Mouse (Mus musculus) heart, adult 2 months (tissue): ENCODE results near the gene Sall1. TPM values are rescaled to one million over a fixed set of nuclear protein-coding genes. Genes with fewer than 3 reads are reported as not detected.

Source experiments
- DNase-seq, 2 experiments: peaks; one replicate each; pipeline ENCODE4 v3.0.0; 2021
- H3K27ac ChIP-seq: fragments of 200-600 bp; 2 replicates; pipeline ENCODE4 v1.8.1; 2022
- H3K27me3 ChIP-seq: fragments of 200-500 bp; 2 replicates; pipeline ENCODE4 v1.6.1; 2012; ENCODE audit warnings: mild to moderate bottlenecking, low read length, inconsistent platforms, mixed read lengths; ENCODE audit not compliant: control insufficient read depth, insufficient read depth
- H3K36me3 ChIP-seq: fragments of 200-500 bp; 2 replicates; pipeline ENCODE4 v1.6.1; 2012; ENCODE audit warnings: low read length, inconsistent platforms; ENCODE audit not compliant: control insufficient read depth, insufficient read depth
- H3K4me1 ChIP-seq: fragments of 200-500 bp; 2 replicates; pipeline ENCODE4 v1.6.1; 2011; ENCODE audit warnings: low read length; ENCODE audit not compliant: control insufficient read depth, insufficient read depth
- H3K4me3 ChIP-seq: fragments of 200-600 bp; 2 replicates; pipeline ENCODE4 v1.8.1; 2022
- H3K79me2 ChIP-seq: fragments of 200-500 bp; replicated peaks from 2 replicates; pipeline ENCODE4 v1.6.1; 2012; ENCODE audit warnings: mild to moderate bottlenecking, inconsistent platforms, low read length, moderate library complexity, mixed read lengths; ENCODE audit not compliant: control insufficient read depth, insufficient read depth
- H3K9ac ChIP-seq: fragments of 200-500 bp; 2 replicates; pipeline ENCODE4 v1.6.1; 2012; ENCODE audit warnings: low read depth, mild to moderate bottlenecking, control low read depth, inconsistent platforms, low read length, mixed read lengths
- CTCF ChIP-seq: fragments of 200-600 bp; IDR thresholded peaks from 2 replicates; pipeline ENCODE4 v1.8.1; 2022; ENCODE audit warnings: antibody characterized with exemption, mild to moderate bottlenecking, moderate library complexity
- EP300 ChIP-seq: fragments of 200-500 bp; IDR thresholded peaks from 2 replicates; pipeline ENCODE4 v1.6.1; 2011; ENCODE audit warnings: low read depth, low read length, control low read depth; ENCODE audit not compliant: insufficient read depth
- POLR2A ChIP-seq: fragments of 200-500 bp; IDR thresholded peaks from 2 replicates; pipeline ENCODE4 v1.6.1; 2011; ENCODE audit warnings: mild to moderate bottlenecking, low read depth, low read length, control low read depth; ENCODE audit not compliant: insufficient read depth
- WGBS: fragments of 180-500 bp; shearing (Covaris S2); methylation state at CpG from one replicate; pipeline ENCODE4 v1.1.7; 2018; 5-methylcytosine and 5-hydroxymethylcytosine counted together
- intact Hi-C: fragments of 180-260 bp; cut with DNase I; formaldehyde crosslinking; loops from one replicate; pipeline ENCODE4 v1.15.1; 2025
- polyA plus RNA-seq: library from polyadenylated mRNA; depleted of rRNA; stranded (reverse); fragments of >200 nt; gene quantifications from 2 replicates; pipeline ENCODE4 v1.2.3, GENCODE M21; 2012
- total RNA-seq, 2 experiments: library from RNA; stranded (reverse); gene quantifications; 2 replicates each; pipeline ENCODE4 v1.2.3; 2021

The Sall1 gene
- total and polyA plus RNA-seq, 3 experiments: 0.80 to 1.2 (median 0.91) TPM

DNA sequence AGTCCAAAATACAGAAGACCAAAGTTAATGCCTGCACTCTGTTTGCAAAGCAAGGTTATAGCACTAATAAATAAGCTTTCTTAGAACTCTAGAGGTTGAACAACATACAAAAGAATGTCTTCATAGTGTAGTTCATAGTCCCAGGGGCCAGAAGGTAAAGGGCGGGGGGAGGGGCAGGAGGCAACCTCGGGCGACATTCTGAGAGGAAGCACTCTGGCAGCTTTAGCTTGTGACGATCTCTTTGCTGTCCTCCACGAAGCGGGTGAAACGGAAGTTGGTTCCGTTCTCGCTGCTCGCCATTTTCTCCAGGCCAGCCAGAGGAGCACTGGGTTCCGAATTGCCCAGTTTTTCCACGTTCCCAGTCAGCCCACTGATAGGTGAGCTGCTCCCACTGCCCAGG is 15.8 kb downstream of the Sall1 start:
- no peaks in the 10 kb centered on the region for H3K79me2 ChIP-seq
- TF ChIP-seq CTCF (no peak), EP300 (no peak), POLR2A (no peak)
- H3K27me3 ChIP-seq: peaks cover 10% of the 10 kb centered on the region
- 37% methylated on average over 12 of the region's 12 CpGs for WGBS
- no peak overlapping the region for H3K27ac ChIP-seq
- H3K4me3 ChIP-seq: no peak overlapping the region
- intact Hi-C loops: no loop called here
- no peak overlapping the region for H3K9ac ChIP-seq
- DNase-seq: no peak
- H3K4me1 ChIP-seq: no peaks in the 10 kb centered on the region
- no peaks in the 10 kb centered on the region for H3K36me3 ChIP-seq

DNA sequence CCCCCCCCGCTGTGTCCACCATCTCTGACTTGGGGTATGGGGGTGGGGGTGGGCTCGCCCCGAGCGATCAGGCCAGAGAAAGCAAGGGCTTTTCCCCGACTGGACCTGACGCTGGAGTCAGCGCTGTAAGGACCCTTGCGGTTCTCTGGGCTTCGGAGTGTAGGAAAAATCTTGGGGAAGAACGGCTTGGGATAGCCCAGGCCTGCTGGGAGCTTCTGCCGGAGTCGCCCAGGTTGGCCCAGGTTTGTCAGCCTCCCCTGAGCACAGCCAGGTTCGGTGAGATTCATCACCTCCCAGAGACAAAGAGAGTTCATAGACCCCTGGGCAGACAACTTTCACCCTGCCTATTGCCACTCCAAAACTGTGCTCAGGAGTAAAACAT is 17.8 kb downstream of the Sall1 start:
- intact Hi-C loops: no loop called here
- H3K79me2 ChIP-seq: no peaks in the 10 kb centered on the region
- peaks cover 11% of the 10 kb centered on the region for H3K27me3 ChIP-seq
- TF ChIP-seq POLR2A: no peak
- TF ChIP-seq CTCF: no peak
- no peak for TF ChIP-seq EP300
- H3K36me3 ChIP-seq: no peaks in the 10 kb centered on the region
- no peak for DNase-seq
- no peak overlapping the region for H3K4me3 ChIP-seq
- no peaks in the 10 kb centered on the region for H3K4me1 ChIP-seq
- H3K9ac ChIP-seq: no peak overlapping the region
- no peak overlapping the region for H3K27ac ChIP-seq
- 47% methylated on average over 13 of the region's 13 CpGs for WGBS

DNA sequence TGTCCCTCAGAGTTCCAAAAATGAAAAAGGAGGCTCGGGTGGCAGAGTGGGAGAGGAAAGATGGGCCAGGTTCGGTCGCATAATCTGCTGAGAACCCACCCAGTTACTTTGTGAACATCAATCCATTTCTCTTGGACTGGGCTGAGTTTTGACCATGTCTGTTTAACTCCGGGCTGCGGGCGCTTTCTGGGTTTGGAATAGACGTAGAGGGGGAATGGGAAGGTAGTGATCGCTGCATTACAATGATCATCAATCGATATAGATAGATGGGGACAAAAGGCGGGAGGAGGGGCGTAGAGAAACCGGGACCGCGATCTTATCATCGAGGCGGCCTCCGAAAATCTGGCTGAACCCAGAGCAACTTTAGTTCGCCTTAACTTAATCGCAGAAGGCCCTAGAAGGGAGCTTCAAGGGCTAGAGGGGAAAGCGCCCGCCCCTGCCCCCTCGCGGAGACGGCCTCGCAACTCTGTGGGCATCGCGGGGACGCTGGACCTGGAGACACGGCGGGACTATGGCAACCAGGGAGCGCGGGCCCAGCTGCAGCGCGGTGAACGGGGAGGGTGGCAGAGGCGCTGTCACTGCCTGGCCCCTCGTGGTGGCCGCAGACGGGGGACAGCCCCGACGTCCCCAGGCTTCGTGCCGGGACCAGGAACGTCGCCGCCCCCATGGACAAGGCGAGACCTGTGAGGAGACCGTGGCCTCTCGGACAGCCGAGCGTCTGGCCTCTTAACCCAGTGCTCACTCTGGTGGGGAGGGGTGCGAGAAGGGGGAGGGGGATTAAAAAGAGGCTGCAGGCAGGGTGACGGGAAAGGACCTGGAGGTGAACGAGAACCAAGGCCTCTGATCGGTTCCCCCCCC is 18.5 kb downstream of the Sall1 start:
- no peak overlapping the region for H3K27ac ChIP-seq
- H3K4me3 ChIP-seq: no peak overlapping the region
- WGBS: 11% methylated on average over 55 of the region's 55 CpGs
- H3K27me3 ChIP-seq: peaks cover 11% of the 10 kb centered on the region
- H3K36me3 ChIP-seq: no peaks in the 10 kb centered on the region
- intact Hi-C loops: no loop called here
- no peak overlapping the region for H3K9ac ChIP-seq
- TF ChIP-seq POLR2A (no peak), CTCF (0 out of 2 replicates have a peak, but pooled peaks have one; percentile 6)
- DNase-seq: no peak
- H3K79me2 ChIP-seq: no peaks in the 10 kb centered on the region
- H3K4me1 ChIP-seq: no peaks in the 10 kb centered on the region

DNA sequence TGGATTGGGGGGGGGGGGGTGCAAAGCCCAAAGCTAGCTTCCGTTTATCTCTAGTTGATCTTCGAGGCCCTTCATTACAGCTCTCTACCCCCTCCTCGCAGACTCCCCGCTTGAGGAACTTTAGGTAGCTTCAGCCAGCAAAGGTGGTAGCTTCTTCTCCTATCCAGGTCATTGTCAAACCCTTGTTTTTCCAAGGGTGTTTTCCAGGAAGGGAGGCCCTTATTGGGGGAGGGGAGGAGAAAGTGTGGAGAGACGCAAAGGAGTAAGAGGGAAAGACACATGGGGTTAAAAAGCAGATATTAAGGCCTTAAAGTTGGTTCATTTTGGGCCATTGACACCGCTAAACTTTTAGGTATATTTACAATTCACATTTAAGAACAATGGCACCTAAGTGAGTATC is 19.2 kb downstream of the Sall1 start:
- peaks cover 11% of the 10 kb centered on the region for H3K27me3 ChIP-seq
- no peak overlapping the region for H3K4me3 ChIP-seq
- TF ChIP-seq POLR2A: no peak
- TF ChIP-seq EP300: no peak
- no peak for TF ChIP-seq CTCF
- no peak for DNase-seq
- intact Hi-C loops: no loop called here
- no peak overlapping the region for H3K27ac ChIP-seq
- H3K9ac ChIP-seq: no peak overlapping the region
- no peaks in the 10 kb centered on the region for H3K4me1 ChIP-seq
- WGBS: 52% methylated on average over 6 of the region's 6 CpGs
- no peaks in the 10 kb centered on the region for H3K79me2 ChIP-seq
- H3K36me3 ChIP-seq: no peaks in the 10 kb centered on the region

DNA sequence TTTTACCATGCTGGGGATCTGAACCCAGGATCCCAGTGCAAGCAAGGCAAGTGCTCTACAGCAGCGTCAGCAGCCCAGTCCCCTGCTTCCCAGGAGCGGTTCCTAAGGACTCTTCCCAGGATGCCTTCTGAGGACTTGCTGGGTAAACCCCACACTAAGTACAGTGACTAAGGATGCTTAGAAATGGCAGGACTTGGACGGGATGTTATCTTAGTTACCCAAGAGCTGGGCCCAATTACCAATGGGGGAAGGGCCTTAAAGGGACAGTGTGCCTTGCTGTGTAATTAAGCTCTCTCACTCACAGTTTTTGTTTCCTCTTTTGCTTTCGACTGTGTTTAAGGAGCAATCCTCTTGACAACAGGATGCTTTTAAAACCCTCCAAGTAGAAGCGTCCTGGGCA is 22.8 kb downstream of the Sall1 start:
- whole genome bisulfite sequencing: 9% methylated on average over 5 of the region's 5 CpGs
- Histone ChIP-seq H3K27ac (no peak overlapping the region), H3K4me1 (no peaks in the 10 kb centered on the region), H3K9ac (no peak overlapping the region), H3K79me2 (no peaks in the 10 kb centered on the region), H3K4me3 (no peak overlapping the region), H3K27me3 (peaks cover 9% of the 10 kb centered on the region), H3K36me3 (no peaks in the 10 kb centered on the region)
- TF ChIP-seq EP300: no peak
- TF ChIP-seq CTCF: no peak
- no peak for TF ChIP-seq POLR2A
- DNase-seq: no peak
- intact Hi-C loops: no loop called here

DNA sequence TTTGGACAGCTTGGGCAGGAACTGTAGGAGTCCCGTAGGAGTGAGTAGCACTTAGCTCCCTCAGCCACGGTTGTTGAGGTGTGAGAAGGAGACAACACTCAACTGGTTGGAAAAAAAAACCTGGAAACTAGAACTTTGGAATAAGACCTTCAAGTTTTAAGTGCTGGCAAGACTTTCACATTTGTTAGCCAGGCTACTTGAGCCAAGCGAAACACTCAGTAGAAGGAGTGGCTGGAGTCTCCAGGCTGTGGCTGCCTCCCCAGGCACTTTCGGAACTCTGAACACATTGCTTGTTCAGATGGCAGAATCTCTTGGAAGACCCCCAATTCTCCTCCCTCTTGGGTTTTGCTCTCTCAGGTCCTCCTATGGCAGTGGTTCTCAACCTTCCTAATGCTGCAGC is 26.1 kb downstream of the Sall1 start:
- intact Hi-C loops: no loop called here
- WGBS: 42% methylated on average over 4 of the region's 4 CpGs
- Histone ChIP-seq H3K27ac (no peak overlapping the region), H3K4me3 (no peak overlapping the region), H3K9ac (no peak overlapping the region), H3K79me2 (no peaks in the 10 kb centered on the region), H3K27me3 (0 out of 2 replicates have a peak, but pooled peaks cover 1% of the 10 kb centered on the region), H3K36me3 (no peaks in the 10 kb centered on the region), H3K4me1 (no peaks in the 10 kb centered on the region)
- TF ChIP-seq EP300 (no peak), POLR2A (no peak), CTCF (no peak)
- DNase-seq: no peak
